Mouse (Mus musculus) spleen, embryonic (tissue): Measurements from ENCODE around the gene Olfr316.
"Not testable (repeated sequence)": the region's sequence is repeated elsewhere in the genome, so short reads cannot be mapped to it uniquely, and the experiment has no call there.

Experiments used
- CTCF ChIA-PET: fragments of 350-600 bp; sonication (Branson Sonifier 250); formaldehyde crosslinking; loops from one replicate; lab custom pipeline; 2022; lab: Charles Lee

Olfr316 gene

GRCm38 (mm10) chr11:58752434-58752833, at the start of gene Olfr316:
Olfr316 (plus strand) TSS chr11:58752734.
- CTCF ChIA-PET = no interaction called here

GRCm38 (mm10) chr11:58709086-58709485, 43.4 kb upstream of the Olfr316 start:
- CTCF ChIA-PET = no interaction called here

- CTCF ChIA-PET = not testable (repeated sequence)
These were observed 34.8 kb upstream of the Olfr316 start for GRCm38 (mm10) chr11:58717723-58718122.

GRCm38 (mm10) chr11:58719701-58720100, 32.8 kb upstream of the Olfr316 start:
- CTCF ChIA-PET = no interaction called here

- CTCF ChIA-PET = no interaction called here
These were observed 28.6 kb upstream of the Olfr316 start, which contains the start of gene Olfr318 for GRCm38 (mm10) chr11:58723914-58724313. Olfr318 (minus strand) TSS chr11:58724014.

- CTCF ChIA-PET = not testable (repeated sequence)
These were observed 24.5 kb upstream of the Olfr316 start for GRCm38 (mm10) chr11:58727896-58728650.

GRCm38 (mm10) chr11:58733372-58733771, 19.2 kb upstream of the Olfr316 start:
- CTCF ChIA-PET = interaction anchor here (0.7 kb wide), 1 partner anchor 770 kb away, joined by 4 read pairs; no protein-coding TSS in a partner anchor

- CTCF ChIA-PET = no interaction called here
These were observed 13.7 kb upstream of the Olfr316 start, which contains the start of gene Olfr317 for GRCm38 (mm10) chr11:58738792-58739262. Olfr317 (minus strand) TSS chr11:58739212.

- CTCF ChIA-PET = not testable (repeated sequence)
These were observed 1.4 kb upstream of the Olfr316 start for GRCm38 (mm10) chr11:58751096-58751495.

GRCm38 (mm10) chr11:58772888-58773287, 20.4 kb downstream of the Olfr316 start, which contains the start of gene Olfr315:
Olfr315 (plus strand) TSS chr11:58773188.
- CTCF ChIA-PET = no interaction called here

GRCm38 (mm10) chr11:58782480-58783089, 30.1 kb downstream of the Olfr316 start, which contains the start of gene Olfr314:
Olfr314 (plus strand) TSS chr11:58782952.
- CTCF ChIA-PET = no interaction called here

GRCm38 (mm10) chr11:58784182-58784581, 31.6 kb downstream of the Olfr316 start:
- CTCF ChIA-PET = interaction anchor here (0.7 kb wide), 1 partner anchor 28 kb away, joined by 3 read pairs; no protein-coding TSS in a partner anchor

GRCm38 (mm10) chr11:58787651-58788050, 35.1 kb downstream of the Olfr316 start:
- CTCF ChIA-PET = no interaction called here

- CTCF ChIA-PET = interaction anchor here (0.5 kb wide), 1 partner anchor 21 kb away, joined by 3 read pairs; no protein-coding TSS in a partner anchor
These were observed 35.8 kb downstream of the Olfr316 start for GRCm38 (mm10) chr11:58788346-58788745.

- CTCF ChIA-PET = no interaction called here
These were observed 37.0 kb downstream of the Olfr316 start for GRCm38 (mm10) chr11:58789532-58789931.

- CTCF ChIA-PET = no interaction called here
These were observed 37.5 kb downstream of the Olfr316 start for GRCm38 (mm10) chr11:58790053-58790452.

GRCm38 (mm10) chr11:58790646-58791045, 38.1 kb downstream of the Olfr316 start:
- CTCF ChIA-PET = no interaction called here

GRCm38 (mm10) chr11:58795856-58796255, 43.3 kb downstream of the Olfr316 start:
- CTCF ChIA-PET = no interaction called here

GRCm38 (mm10) chr11:58796850-58797249, 44.3 kb downstream of the Olfr316 start:
- CTCF ChIA-PET = no interaction called here

- CTCF ChIA-PET = no interaction called here
These were observed 47.2 kb downstream of the Olfr316 start for GRCm38 (mm10) chr11:58799747-58800146.

- CTCF ChIA-PET = interaction anchor here (0.5 kb wide), 1 partner anchor 161 kb away, joined by 5 read pairs; the partner anchor contains the start of gene Trim58
These were observed 49.2 kb downstream of the Olfr316 start, which contains the start of gene Fam183b for GRCm38 (mm10) chr11:58801558-58802228. Fam183b (minus strand) TSS chr11:58801960.

GRCm38 (mm10) chr11:58803871-58804270, 51.3 kb downstream of the Olfr316 start:
- CTCF ChIA-PET = no interaction called here
